Mouse (Mus musculus) ES-E14 (cell line): Measurements from ENCODE around the gene Olfr1442. TPM values are rescaled to one million over a fixed set of nuclear protein-coding genes. Genes with fewer than 3 reads are reported as not detected.

Source experiments
- DNase-seq: peaks from one replicate; pipeline ENCODE4 v3.0.0-alpha.2; 2013; ENCODE audit warnings: low read depth, low spot score
- H3K27ac ChIP-seq: 2 replicates; pipeline ENCODE4 v1.5.1; 2012; ENCODE audit warnings: low read depth, mild to moderate bottlenecking, low read length, moderate library complexity, mixed read lengths; ENCODE audit not compliant: poor library complexity, insufficient read depth, severe bottlenecking
- H3K36me3 ChIP-seq: 2 replicates; pipeline ENCODE4 v1.6.1; 2012; ENCODE audit warnings: mild to moderate bottlenecking, low read length, moderate library complexity, mixed read lengths; ENCODE audit not compliant: control insufficient read depth, poor library complexity, insufficient read depth, severe bottlenecking
- H3K4me1 ChIP-seq, 2 experiments: fragments of 150-350 bp in 1 of 2; sonication (generic) in 1 of 2; 2 replicates each; pipeline ENCODE4 v1.6.1; 2012; ENCODE audit warnings: low read length in 2 of 2, mild to moderate bottlenecking in 1 of 2, mixed read lengths in 1 of 2; ENCODE audit not compliant: control insufficient read depth in 2 of 2, insufficient read depth in 2 of 2, poor library complexity in 1 of 2
- H3K4me3 ChIP-seq, 2 experiments: fragments of 150-350 bp in 1 of 2; sonication (generic) in 1 of 2; 2 replicates each; pipeline ENCODE4 v1.5.1; 2012; ENCODE audit warnings: low read length in 2 of 2, low read depth in 1 of 2, mild to moderate bottlenecking in 1 of 2, mixed read lengths in 1 of 2; ENCODE audit not compliant: insufficient read depth in 1 of 2, poor library complexity in 1 of 2, severe bottlenecking in 1 of 2
- H3K9ac ChIP-seq: 2 replicates; pipeline ENCODE4 v1.6.1; 2012; ENCODE audit warnings: low read depth, mild to moderate bottlenecking, low read length, mixed read lengths; ENCODE audit not compliant: poor library complexity, insufficient read depth, severe bottlenecking
- H3K9me3 ChIP-seq: fragments of 150-350 bp; sonication (generic); 2 replicates; pipeline ENCODE4 v1.6.1; 2012; ENCODE audit warnings: low read depth, mild to moderate bottlenecking, low read length; ENCODE audit not compliant: control insufficient read depth, insufficient read depth
- CHD2 ChIP-seq: IDR thresholded peaks from 2 replicates; pipeline ENCODE4 v1.6.1; 2014; ENCODE audit warnings: mild to moderate bottlenecking, low read depth, low read length, inconsistent platforms
- HCFC1 ChIP-seq: IDR thresholded peaks from 2 replicates; pipeline ENCODE4 v1.6.1; 2012; ENCODE audit warnings: low read length, inconsistent platforms, borderline replicate concordance; ENCODE audit not compliant: insufficient read depth
- MAFK ChIP-seq: IDR thresholded peaks from 2 replicates; pipeline ENCODE4 v1.6.1; 2014; ENCODE audit warnings: mild to moderate bottlenecking, low read depth, low read length, inconsistent platforms; ENCODE audit not compliant: insufficient read depth
- ZC3H11A ChIP-seq: IDR thresholded peaks from 2 replicates; pipeline ENCODE4 v1.6.1; 2012; ENCODE audit warnings: low read depth, mild to moderate bottlenecking, inconsistent platforms, low read length, borderline replicate concordance
- ZNF384 ChIP-seq: IDR thresholded peaks from 2 replicates; pipeline ENCODE4 v1.6.1; 2012; ENCODE audit warnings: low read depth, low read length, inconsistent platforms
- in situ Hi-C, 2 experiments: fragments of 600-800 bp; cut with MboI; formaldehyde crosslinking; loops; one replicate each; pipeline ENCODE4 v1.15.1; 2025; ENCODE audit warnings: low sequenced_read_pairs in 2 of 2, inconsistent platforms in 1 of 2; ENCODE audit not compliant: unreplicated experiment in 2 of 2
- total RNA-seq: library from RNA; depleted of rRNA; stranded (reverse); fragments of 300-350 nt; gene quantifications from 2 replicates; pipeline ENCODE4 v1.2.3, GENCODE M21; 2012

Olfr1442 gene
- total RNA-seq, 1 experiment = not detected

DNA sequence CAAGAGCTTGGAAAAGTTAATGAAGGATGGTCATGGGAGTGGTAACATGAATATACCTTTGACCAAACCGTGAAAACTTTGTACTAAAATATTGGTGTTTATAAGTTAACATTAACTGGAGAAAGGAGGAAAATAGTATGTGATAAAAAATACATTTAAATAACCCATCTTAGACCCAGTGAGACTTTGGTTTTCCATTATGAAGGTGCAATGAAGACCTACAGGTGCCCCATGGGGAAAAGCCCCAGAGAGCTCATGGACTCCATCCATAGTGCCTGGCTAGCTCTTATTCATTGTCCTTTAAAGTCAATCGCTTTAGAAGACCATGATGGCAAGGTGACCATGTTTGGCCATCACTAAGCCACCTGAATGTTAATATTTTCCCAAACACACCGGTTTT is 7.6 kb downstream of the Olfr1442 start, which contains the start of gene Olfr1443:
TSS of gene Olfr1443 (plus strand) at position 301 of the 400 bp plus-strand sequence.
- Histone ChIP-seq H3K9ac (no peak within 1 kb of the TSS), H3K9me3 (no peaks in the 10 kb centered on the region), H3K4me3 (no peak within 1 kb of the TSS), H3K4me1 (no peaks in the 10 kb centered on the region), H3K36me3 (no peaks in the 10 kb centered on the region), H3K27ac (no peak within 1 kb of the TSS)
- in situ Hi-C loops = no loop called here
- DNase-seq = no peak
- no peak for TF ChIP-seq ZNF384
- TF ChIP-seq MAFK = no peak
- no peak for TF ChIP-seq HCFC1
- TF ChIP-seq ZC3H11A = no peak
- TF ChIP-seq CHD2 = no peak

DNA sequence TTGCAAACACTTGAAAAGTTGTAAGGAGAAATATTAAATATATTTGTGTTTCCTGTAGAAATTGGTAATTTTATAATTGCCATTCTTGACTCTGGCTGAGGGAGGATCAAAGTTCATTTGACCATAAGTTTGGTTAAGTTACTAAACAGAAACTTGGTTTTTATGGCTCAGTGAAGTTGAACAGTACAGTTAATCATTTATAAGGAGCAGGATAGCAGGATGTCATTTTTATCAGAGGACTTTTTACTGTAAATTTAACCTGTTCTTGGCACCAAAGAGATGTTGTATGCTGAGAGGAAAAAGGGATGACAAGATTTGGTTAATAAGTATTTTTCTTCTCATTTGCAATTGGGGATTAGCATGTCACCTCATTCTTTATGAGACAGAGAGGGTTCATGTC is 14.4 kb downstream of the Olfr1442 start:
- TF ChIP-seq CHD2 = no peak
- TF ChIP-seq ZC3H11A = no peak
- TF ChIP-seq ZNF384 = no peak
- TF ChIP-seq HCFC1 = no peak
- no peak for TF ChIP-seq MAFK
- H3K36me3 ChIP-seq = no peaks in the 10 kb centered on the region
- H3K9ac ChIP-seq = no peak overlapping the region
- H3K4me1 ChIP-seq = no peaks in the 10 kb centered on the region
- in situ Hi-C loops = no loop called here
- no peak overlapping the region for H3K27ac ChIP-seq
- H3K9me3 ChIP-seq = no peaks in the 10 kb centered on the region
- H3K4me3 ChIP-seq = no peak overlapping the region
- no peak for DNase-seq

DNA sequence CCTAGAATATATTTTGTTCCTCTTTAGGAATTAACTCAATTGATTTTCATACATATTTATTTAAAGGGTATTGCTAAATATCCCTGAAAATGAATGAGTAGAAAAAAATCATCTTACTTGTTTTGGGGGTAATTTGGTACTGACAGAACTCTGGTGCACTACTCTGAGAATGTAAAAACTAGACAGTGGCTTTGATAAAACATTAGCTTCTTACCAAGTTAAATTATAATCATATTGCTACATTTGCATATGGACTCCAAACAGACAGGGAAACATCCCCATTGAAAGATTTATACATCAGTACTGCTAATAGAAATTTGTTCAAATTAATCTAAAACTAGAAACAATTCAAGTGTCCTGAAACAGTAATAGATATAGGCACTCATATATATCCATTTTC is 15.0 kb downstream of the Olfr1442 start:
- H3K27ac ChIP-seq = no peak overlapping the region
- no peaks in the 10 kb centered on the region for H3K36me3 ChIP-seq
- no peak for TF ChIP-seq ZC3H11A
- no peak for TF ChIP-seq ZNF384
- TF ChIP-seq CHD2 = no peak
- TF ChIP-seq MAFK = no peak
- no peak for TF ChIP-seq HCFC1
- in situ Hi-C loops = no loop called here
- no peak for DNase-seq
- no peak overlapping the region for H3K4me3 ChIP-seq
- no peak overlapping the region for H3K9ac ChIP-seq
- no peaks in the 10 kb centered on the region for H3K9me3 ChIP-seq
- H3K4me1 ChIP-seq = no peaks in the 10 kb centered on the region

DNA sequence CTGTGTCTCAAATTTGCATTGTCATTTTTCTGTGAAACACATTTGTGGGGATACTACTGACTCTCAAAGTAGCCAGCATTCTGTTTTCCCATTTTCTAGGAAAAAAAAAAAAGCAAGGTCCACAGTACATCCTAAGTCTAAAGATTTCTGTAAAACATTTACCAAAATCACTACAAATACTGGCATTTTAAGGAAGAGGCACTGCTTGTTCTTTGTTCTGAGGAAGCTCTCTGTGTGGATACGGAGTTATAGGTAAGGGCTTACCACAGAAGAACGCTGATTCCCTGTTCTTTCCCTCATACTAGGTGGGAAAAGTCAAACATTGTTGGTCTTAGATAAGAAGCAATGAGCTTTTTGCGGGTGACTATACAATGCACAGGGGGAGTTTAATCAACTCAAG is 25.4 kb downstream of the Olfr1442 start, which contains the start of gene Keg1:
TSS of gene Keg1 (plus strand) at position 197 of the 400 bp plus-strand sequence.
- Histone ChIP-seq H3K4me3 (no peak within 1 kb of the TSS), H3K4me1 (no peaks in the 10 kb centered on the region), H3K27ac (no peak within 1 kb of the TSS), H3K36me3 (no peaks in the 10 kb centered on the region), H3K9me3 (no peaks in the 10 kb centered on the region), H3K9ac (no peak within 1 kb of the TSS)
- DNase-seq = no peak
- in situ Hi-C loops = no loop called here
- TF ChIP-seq HCFC1 = no peak
- TF ChIP-seq ZNF384 = no peak
- TF ChIP-seq MAFK = no peak
- no peak for TF ChIP-seq CHD2

DNA sequence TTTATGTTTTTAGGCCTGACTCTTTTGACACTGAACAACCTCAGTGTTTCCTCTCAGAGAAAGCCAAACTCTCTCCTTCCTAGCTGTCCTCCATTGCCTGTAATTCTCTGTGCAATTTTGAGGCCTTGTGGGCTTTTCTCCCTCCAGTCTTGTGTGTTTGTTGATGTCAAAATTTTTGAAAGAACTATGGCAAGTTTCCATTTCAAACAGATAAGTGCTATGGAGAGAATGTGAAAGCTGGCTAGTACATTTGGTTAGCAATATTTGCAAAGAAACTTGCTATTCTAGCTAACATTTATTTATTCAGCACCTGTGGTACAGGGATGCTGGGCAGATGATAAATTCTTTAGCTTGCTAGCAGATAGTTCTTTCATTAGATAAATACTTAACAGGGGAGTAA is 26.0 kb downstream of the Olfr1442 start:
- Histone ChIP-seq H3K4me3 (no peak overlapping the region), H3K27ac (no peak overlapping the region), H3K9me3 (no peaks in the 10 kb centered on the region), H3K4me1 (no peaks in the 10 kb centered on the region), H3K36me3 (no peaks in the 10 kb centered on the region), H3K9ac (no peak overlapping the region)
- in situ Hi-C loops = no loop called here
- no peak for TF ChIP-seq ZC3H11A
- TF ChIP-seq HCFC1 = no peak
- TF ChIP-seq MAFK = no peak
- TF ChIP-seq CHD2 = no peak
- no peak for DNase-seq
